Mouse (Mus musculus) heart, postnatal 0 days (tissue): ENCODE data around the gene Gnptab. TPM values are rescaled to one million over a fixed set of nuclear protein-coding genes. Genes with fewer than 3 reads are reported as not detected.

ENCODE experiments used
- ATAC-seq: fragments of 200-750 bp; cut with Nextera tagmentation; 2 replicates; pipeline ENCODE4 v1.8.0; 2017; ENCODE audit warnings: low read depth, moderate number of reproducible peaks, moderate library complexity; ENCODE audit not compliant: insufficient read depth
- DNase-seq: peaks from one replicate; pipeline ENCODE4 v3.0.0-alpha.2; 2016; ENCODE audit warnings: low spot score
- H3K27ac ChIP-seq: fragments of 300-500 bp; sonication (generic); 2 replicates; pipeline ENCODE4 v1.5.1; 2014; ENCODE audit warnings: low read depth, mild to moderate bottlenecking
- H3K27me3 ChIP-seq: fragments of 300-500 bp; sonication (generic); 2 replicates; pipeline ENCODE4 v1.6.1; 2014; ENCODE audit warnings: low read length, mixed read lengths; ENCODE audit not compliant: control insufficient read depth, insufficient read depth
- H3K36me3 ChIP-seq: fragments of 300-500 bp; sonication (generic); replicated peaks from 2 replicates; pipeline ENCODE4 v1.6.1; 2014; ENCODE audit warnings: low read length, mixed read lengths; ENCODE audit not compliant: control insufficient read depth, insufficient read depth
- H3K4me1 ChIP-seq: fragments of 300-500 bp; sonication (generic); 2 replicates; pipeline ENCODE4 v1.6.1; 2014; ENCODE audit warnings: antibody characterized with exemption; ENCODE audit not compliant: control insufficient read depth, insufficient read depth
- H3K4me2 ChIP-seq: fragments of 300-500 bp; sonication (generic); 2 replicates; pipeline ENCODE4 v1.6.1; 2014; ENCODE audit warnings: low read depth, mild to moderate bottlenecking, low read length, moderate library complexity
- H3K4me3 ChIP-seq: fragments of 300-500 bp; sonication (generic); 2 replicates; pipeline ENCODE4 v1.5.1; 2014; ENCODE audit warnings: low read depth, low read length
- H3K9ac ChIP-seq: fragments of 300-500 bp; sonication (generic); replicated peaks from 2 replicates; pipeline ENCODE4 v1.6.1; 2014; ENCODE audit warnings: low read depth, low read length, mixed read lengths
- H3K9me3 ChIP-seq: fragments of 300-500 bp; sonication (generic); replicated peaks from 2 replicates; pipeline ENCODE4 v1.6.1; 2016; ENCODE audit warnings: low read length; ENCODE audit not compliant: control insufficient read depth
- CTCF ChIP-seq: IDR thresholded peaks from 2 replicates; pipeline ENCODE4 v1.5.1; 2016; ENCODE audit warnings: antibody characterized with exemption, control low read depth, low read depth
- EP300 ChIP-seq: IDR thresholded peaks from 2 replicates; pipeline ENCODE4 v1.6.1; 2016; ENCODE audit warnings: antibody characterized with exemption, low read depth
- WGBS: fragments of 180-500 bp; shearing (Covaris S2); extraction: QIAGEN DNeasy Blood & Tissue Kit; methylation state at CpG from one replicate; pipeline ENCODE4 v1.1.7; 2014; 5-methylcytosine and 5-hydroxymethylcytosine counted together
- polyA plus RNA-seq: library from polyadenylated mRNA; unstranded; fragments of >200 nt; fragmentation: Nextera tagmentation; extraction: Ambion mirVana; gene quantifications from 2 replicates; pipeline ENCODE4 v1.2.1, GENCODE M21; 2015
- total RNA-seq: library from RNA; depleted of rRNA; stranded (reverse); fragments of >200 nt; gene quantifications from 2 replicates; pipeline ENCODE4 v1.2.3, GENCODE M21; 2014; ENCODE audit warnings: low replicate concordance

Gene Gnptab
- total and polyA plus RNA-seq, 2 experiments from 2014 or later, result 8.4 to 15.8 TPM

DNA sequence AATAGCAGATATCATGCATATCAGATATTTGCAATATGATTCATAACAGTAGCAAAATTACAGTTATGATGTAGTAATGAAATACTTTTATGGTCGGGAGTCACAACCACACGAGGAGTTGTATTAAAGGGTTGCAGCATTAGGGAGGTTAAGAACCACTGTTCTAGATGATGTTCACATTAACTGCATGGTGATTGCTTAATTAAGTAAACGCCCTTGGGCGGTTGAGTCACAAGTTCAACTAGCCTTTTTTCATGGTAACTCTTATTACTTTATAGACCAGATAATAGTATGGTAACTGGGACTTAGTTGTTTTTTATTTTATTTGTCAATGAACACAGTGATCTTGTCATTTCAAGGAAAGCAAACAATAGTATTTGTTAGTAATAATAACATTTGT, 24.1 kb downstream of the Gnptab start:
- no peak for DNase-seq
- Histone ChIP-seq H3K36me3 (peaks cover 11% of the 10 kb centered on the region; the same call in 1 of the 2 replicates), H3K4me1 (0 out of 2 replicates have a peak, but pooled peaks cover 8% of the 10 kb centered on the region), H3K27ac (no peak overlapping the region), H3K9me3 (no peaks in the 10 kb centered on the region), H3K4me2 (no peak overlapping the region), H3K4me3 (no peak overlapping the region), H3K27me3 (no peaks in the 10 kb centered on the region), H3K9ac (no peak overlapping the region)
- TF ChIP-seq EP300, result no peak
- TF ChIP-seq CTCF, result no peak
- 90% methylated on average over 4 of the region's 4 CpGs for WGBS
- no peak for ATAC-seq

DNA sequence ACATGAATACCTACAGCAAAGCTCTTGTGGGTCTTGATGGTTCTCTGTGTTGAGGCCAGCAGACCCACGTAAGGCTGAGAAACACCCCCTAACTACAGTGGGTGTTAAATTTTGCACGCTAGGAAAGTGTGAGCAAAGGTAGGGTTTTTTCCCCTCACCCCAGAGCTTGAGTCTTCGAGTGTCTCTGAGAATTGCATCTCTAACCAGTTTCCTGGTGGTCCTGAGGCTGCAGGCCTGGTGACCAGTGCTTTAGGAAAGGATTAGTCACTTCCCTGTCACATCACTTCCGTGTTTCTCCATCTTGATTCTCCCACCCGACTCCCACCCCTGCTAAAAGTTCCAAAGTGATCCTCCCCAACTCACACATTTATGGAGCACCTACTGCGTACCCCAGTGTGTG, 25.3 kb downstream of the Gnptab start:
- H3K4me2 ChIP-seq, result no peak overlapping the region
- no peak overlapping the region for H3K27ac ChIP-seq
- DNase-seq (no peak), ATAC-seq (no peak)
- no peak for TF ChIP-seq CTCF
- no peak for TF ChIP-seq EP300
- no peaks in the 10 kb centered on the region for H3K9me3 ChIP-seq
- H3K9ac ChIP-seq, result no peak overlapping the region
- peaks cover 11% of the 10 kb centered on the region; the same call in 1 of the 2 replicates for H3K36me3 ChIP-seq
- H3K4me3 ChIP-seq, result no peak overlapping the region
- WGBS, result 84% methylated on average over 6 of the region's 6 CpGs
- no peaks in the 10 kb centered on the region for H3K27me3 ChIP-seq
- peaks cover 15% of the 10 kb centered on the region; the same call in 1 of the 2 replicates for H3K4me1 ChIP-seq

DNA sequence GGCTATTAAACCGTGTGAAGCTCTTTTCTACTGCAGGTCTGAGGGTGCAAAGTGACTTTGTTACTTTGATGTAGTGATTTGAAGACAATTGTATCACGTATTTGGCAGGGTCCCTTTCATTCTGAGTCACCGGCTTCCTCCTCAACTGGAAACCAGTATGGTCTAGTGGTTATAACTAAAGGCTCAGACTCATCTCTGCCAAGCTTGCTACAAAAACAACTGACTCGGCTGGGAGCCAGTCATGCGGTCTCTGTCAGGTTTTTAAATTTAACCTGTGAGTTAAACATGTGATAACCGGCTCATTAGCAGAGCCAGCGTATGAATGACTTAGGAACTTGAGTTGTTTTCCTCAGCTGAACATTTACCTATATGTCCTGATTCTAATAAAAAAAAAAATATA, 26.9 kb downstream of the Gnptab start:
- ATAC-seq, result peak; percentile 80
- Histone ChIP-seq H3K4me3 (no peak overlapping the region), H3K9ac (no peak overlapping the region), H3K36me3 (peaks cover 11% of the 10 kb centered on the region; the same call in 1 of the 2 replicates), H3K27me3 (no peaks in the 10 kb centered on the region), H3K27ac (peak overlapping the region; percentile 77), H3K4me2 (no peak overlapping the region), H3K4me1 (peaks cover 21% of the 10 kb centered on the region), H3K9me3 (no peaks in the 10 kb centered on the region)
- DNase-seq, result peak; percentile 78
- TF ChIP-seq CTCF (no peak), EP300 (0 out of 2 replicates have a peak, but pooled peaks have one; percentile 39)
- WGBS, result 31% methylated on average over 7 of the region's 7 CpGs

DNA sequence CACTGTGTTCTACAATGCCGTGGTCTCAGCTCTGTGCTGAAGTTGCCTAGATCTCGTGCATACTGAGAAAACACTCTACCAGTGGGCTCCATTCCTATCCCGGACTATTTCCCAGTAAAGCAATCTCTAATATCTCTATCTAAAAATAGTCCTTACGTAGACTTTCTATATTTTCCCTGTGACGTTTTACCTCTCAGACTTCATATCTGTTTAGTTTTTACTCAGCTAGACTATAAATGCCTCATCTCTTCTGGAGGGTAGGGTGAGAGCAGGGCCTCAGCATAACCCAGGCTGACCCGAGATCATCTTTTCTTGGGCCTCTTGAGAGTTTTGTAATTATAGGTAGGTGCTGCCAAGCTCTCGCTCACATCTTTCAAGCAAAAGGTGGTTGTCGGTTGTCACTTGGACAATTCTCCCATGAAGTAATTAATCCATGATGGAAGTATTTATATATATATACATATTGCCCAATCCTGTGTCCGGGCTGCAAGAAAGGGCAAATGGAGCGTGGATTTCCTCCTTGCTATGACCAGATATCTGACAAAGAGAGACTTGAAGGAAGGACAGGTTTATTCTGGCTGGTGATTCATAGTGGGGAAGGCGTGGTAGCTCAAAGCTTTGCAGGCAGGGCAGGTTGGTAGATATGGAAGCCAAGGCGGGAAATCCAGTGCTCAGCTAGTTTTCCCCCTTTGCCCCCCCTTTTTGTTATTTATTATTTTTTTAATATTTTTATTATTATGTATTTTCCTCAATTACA, 29.1 kb downstream of the Gnptab start:
- peak; percentile 42; the same call in 1 of the 2 replicates for ATAC-seq
- H3K36me3 ChIP-seq, result 0 out of 2 replicates have a peak, but pooled peaks cover 3% of the 10 kb centered on the region
- no peak overlapping the region for H3K4me3 ChIP-seq
- no peaks in the 10 kb centered on the region for H3K9me3 ChIP-seq
- H3K4me1 ChIP-seq, result peaks cover 21% of the 10 kb centered on the region
- no peak overlapping the region; the same call in 1 of the 2 replicates for H3K9ac ChIP-seq
- 59% methylated on average over 12 of the region's 12 CpGs for WGBS
- H3K4me2 ChIP-seq, result no peak overlapping the region
- TF ChIP-seq EP300 (no peak), CTCF (no peak)
- H3K27me3 ChIP-seq, result no peaks in the 10 kb centered on the region
- DNase-seq, result no peak
- H3K27ac ChIP-seq, result peak overlapping the region; percentile 43; the same call in 1 of the 2 replicates

DNA sequence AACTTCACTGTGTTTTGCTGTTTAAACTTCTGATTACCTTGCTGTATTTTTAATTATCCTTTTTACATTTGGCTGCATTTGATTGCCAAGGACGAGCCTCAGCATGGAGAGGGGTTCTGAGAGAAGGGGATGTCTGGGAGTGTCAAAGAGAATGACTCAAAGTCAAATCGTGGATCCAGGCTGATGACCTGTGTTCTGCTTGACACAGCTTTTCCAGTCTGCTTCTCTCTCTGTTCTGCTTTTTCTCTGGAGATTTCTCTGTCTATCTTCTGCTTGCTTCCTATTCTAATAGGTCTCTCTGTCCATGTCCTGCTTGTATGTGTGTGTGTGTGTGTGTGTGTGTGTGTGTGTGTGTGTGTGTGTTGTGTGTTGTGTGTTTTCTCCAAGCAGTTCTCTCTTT, 30.8 kb downstream of the Gnptab start:
- no peak overlapping the region for H3K4me3 ChIP-seq
- DNase-seq, result no peak
- H3K36me3 ChIP-seq, result 0 out of 2 replicates have a peak, but pooled peaks cover 8% of the 10 kb centered on the region
- H3K9ac ChIP-seq, result no peak overlapping the region
- no peaks in the 10 kb centered on the region for H3K27me3 ChIP-seq
- peaks cover 21% of the 10 kb centered on the region for H3K4me1 ChIP-seq
- H3K4me2 ChIP-seq, result no peak overlapping the region
- no peaks in the 10 kb centered on the region for H3K9me3 ChIP-seq
- no peak for ATAC-seq
- WGBS, result 43% methylated on average over 2 of the region's 2 CpGs
- H3K27ac ChIP-seq, result no peak overlapping the region
- no peak for TF ChIP-seq CTCF
